Mouse (Mus musculus) bone marrow, adult 2 months (tissue): ENCODE data around the gene Clcn6. TPM values are rescaled to one million over a fixed set of nuclear protein-coding genes. Genes with fewer than 3 reads are reported as not detected.
"Not testable (repeated sequence)": the region's sequence is repeated elsewhere in the genome, so short reads cannot be mapped to it uniquely, and the experiment has no call there.

Experiments used
- H3K27ac ChIP-seq: fragments of 200-500 bp; 2 replicates; pipeline ENCODE4 v1.5.1; 2012; ENCODE audit warnings: low read depth, mild to moderate bottlenecking, control low read depth, inconsistent platforms, low read length; ENCODE audit not compliant: control insufficient read depth, poor library complexity, insufficient read depth
- H3K4me1 ChIP-seq: fragments of 200-500 bp; 2 replicates; pipeline ENCODE4 v1.6.1; 2011; ENCODE audit warnings: low read length; ENCODE audit not compliant: control insufficient read depth, insufficient read depth
- H3K4me3 ChIP-seq: fragments of 200-500 bp; replicated peaks from 2 replicates; pipeline ENCODE3; 2011; ENCODE audit warnings: mild to moderate bottlenecking, low read depth, low read length, control low read depth; ENCODE audit not compliant: control insufficient read depth
- CTCF ChIP-seq: fragments of 200-500 bp; IDR thresholded peaks from 2 replicates; pipeline ENCODE4 v1.5.1; 2011; ENCODE audit warnings: low read length, control low read depth; ENCODE audit not compliant: control insufficient read depth, insufficient read depth
- POLR2A ChIP-seq: fragments of 200-500 bp; IDR thresholded peaks from 2 replicates; pipeline ENCODE4 v1.6.1; 2011; ENCODE audit warnings: low read depth, mild to moderate bottlenecking, control low read depth, low read length, borderline replicate concordance; ENCODE audit not compliant: control insufficient read depth
- WGBS: fragments of 180-500 bp; shearing (Covaris S2); methylation state at CpG from one replicate; pipeline ENCODE4 v1.1.7; 2018; 5-methylcytosine and 5-hydroxymethylcytosine counted together
- polyA plus RNA-seq: library from polyadenylated mRNA; stranded (reverse); fragments of >200 nt; gene quantifications from 2 replicates; pipeline ENCODE4 v1.2.4, GENCODE M21; 2011; ENCODE audit warnings: low replicate concordance; ENCODE audit not compliant: missing spikeins, insufficient read depth, insufficient read length

Gene Clcn6
- polyA plus RNA-seq, 1 experiment, result 6.8 TPM

DNA sequence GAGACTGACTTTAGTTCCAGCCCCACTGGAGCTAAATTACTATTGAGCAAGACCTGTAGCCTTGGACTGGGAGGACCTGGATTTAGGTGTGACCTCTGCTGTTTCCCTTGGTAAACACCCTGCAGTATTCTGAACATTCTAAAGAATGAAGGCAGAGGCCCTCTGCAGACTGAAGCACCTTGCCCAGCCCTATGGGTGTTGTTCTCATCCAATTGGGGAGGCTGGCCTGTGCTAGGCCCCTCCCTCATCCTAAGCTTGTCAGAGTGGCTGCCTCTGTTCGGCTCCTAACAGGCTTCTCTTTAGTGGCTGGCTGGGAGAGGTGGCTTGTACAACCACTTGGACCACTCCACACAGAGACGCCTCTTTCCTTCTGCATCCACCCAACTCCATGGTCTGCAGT lies 14.4 kb upstream of the Clcn6 start:
- WGBS, result 88% methylated on average over 2 of the region's 2 CpGs
- H3K27ac ChIP-seq, result no peak overlapping the region
- no peaks in the 10 kb centered on the region for H3K4me1 ChIP-seq
- TF ChIP-seq CTCF, result no peak
- no peak for TF ChIP-seq POLR2A
- H3K4me3 ChIP-seq, result no peak overlapping the region

- 92% methylated on average over 11 of the region's 11 CpGs for WGBS
- H3K4me3 ChIP-seq, result no peak overlapping the region
- TF ChIP-seq POLR2A (no peak), CTCF (no peak)
Observed at GRCm38 (mm10) chr4:148051886-148052285, 13.3 kb upstream of the Clcn6 start.

DNA sequence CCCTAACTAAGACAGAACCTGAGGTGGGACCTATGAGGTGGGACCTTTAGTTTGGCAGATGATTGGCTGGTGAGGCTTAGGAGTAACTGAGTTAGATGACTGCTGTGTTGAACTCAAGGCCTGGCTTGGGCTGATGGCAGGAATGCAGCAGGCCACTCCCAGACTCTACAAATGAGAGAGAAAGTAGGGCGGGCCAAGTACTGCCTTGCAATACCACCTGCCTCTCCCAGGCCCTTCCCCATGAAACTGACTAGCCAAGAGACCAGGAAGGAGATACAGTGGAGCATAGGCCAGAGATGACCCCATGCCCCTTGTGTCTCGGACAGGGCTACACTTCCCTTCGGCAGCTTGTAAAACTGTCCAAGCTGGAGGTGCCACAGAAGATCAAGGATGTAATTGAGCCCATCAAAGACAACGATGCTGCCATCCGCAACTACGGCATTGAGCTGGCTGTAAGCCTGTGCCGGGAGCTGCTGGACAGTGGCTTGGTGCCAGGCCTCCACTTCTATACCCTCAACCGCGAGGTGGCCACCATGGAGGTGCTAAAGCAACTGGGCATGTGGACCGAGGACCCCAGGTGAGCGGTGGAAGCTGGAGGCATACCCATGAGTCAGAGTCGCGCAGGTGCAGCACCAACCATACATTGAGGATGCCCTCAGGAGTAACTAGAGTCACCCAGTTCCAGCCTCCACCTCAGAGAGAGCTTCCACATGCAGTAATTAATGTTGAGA lies 12.6 kb upstream of the Clcn6 start:
- 96% methylated on average over 13 of the region's 13 CpGs for WGBS
- Histone ChIP-seq H3K27ac (no peak overlapping the region), H3K4me3 (no peak overlapping the region), H3K4me1 (no peaks in the 10 kb centered on the region)
- TF ChIP-seq POLR2A, result no peak
- no peak for TF ChIP-seq CTCF

More at GRCm38 (mm10) chr4:148051886-148052285, 13.3 kb upstream of the Clcn6 start:
- Histone ChIP-seq H3K27ac (no peak overlapping the region), H3K4me1 (no peaks in the 10 kb centered on the region)

- WGBS, result 92% methylated on average over 3 of the region's 3 CpGs
- H3K4me3 ChIP-seq, H3K27ac ChIP-seq, H3K4me1 ChIP-seq: not testable (repeated sequence)
Observed at GRCm38 (mm10) chr4:148050396-148050914, 11.8 kb upstream of the Clcn6 start.

- Histone ChIP-seq H3K4me1 (no peaks in the 10 kb centered on the region), H3K27ac (peak overlapping the region; percentile 50; the same call in 1 of the 2 replicates), H3K4me3 (no peak overlapping the region)
- WGBS, result 43% methylated on average over 4 of the region's 4 CpGs
- TF ChIP-seq POLR2A, result no peak
Observed at GRCm38 (mm10) chr4:148046450-148047031, 7.9 kb upstream of the Clcn6 start.

DNA sequence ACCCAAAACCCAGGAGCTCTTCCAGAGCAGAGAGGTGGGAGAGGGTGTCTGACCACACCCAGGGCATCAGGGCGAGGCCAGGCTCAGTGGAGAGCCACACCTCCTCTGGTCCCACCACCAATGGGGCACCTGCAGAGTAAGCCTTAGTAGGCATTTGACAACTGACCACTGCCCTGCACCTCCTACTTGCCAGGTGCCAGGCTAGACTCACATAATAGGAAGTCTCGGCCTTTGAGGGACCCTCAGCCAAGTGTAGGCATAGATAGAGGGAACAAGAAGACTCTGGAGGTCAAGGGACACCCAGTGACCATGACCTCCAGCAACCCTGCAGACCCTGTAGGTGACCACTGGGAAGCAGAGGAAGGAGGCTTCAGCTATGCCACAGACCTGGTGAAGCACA lies 5.5 kb upstream of the Clcn6 start:
- 72% methylated on average over 2 of the region's 2 CpGs for WGBS
- peaks cover 3% of the 10 kb centered on the region; the same call in 1 of the 2 replicates for H3K4me1 ChIP-seq

GRCm38 (mm10) chr4:148043327-148043726 lies 4.7 kb upstream of the Clcn6 start:
- not testable (repeated sequence) for H3K27ac ChIP-seq, H3K4me1 ChIP-seq, H3K4me3 ChIP-seq
- 86% methylated on average over 7 of the region's 8 CpGs for WGBS

More for the DNA sequence above, 5.5 kb upstream of the Clcn6 start:
- Histone ChIP-seq H3K27ac (no peak overlapping the region), H3K4me3 (no peak overlapping the region)
- TF ChIP-seq POLR2A, result no peak

DNA sequence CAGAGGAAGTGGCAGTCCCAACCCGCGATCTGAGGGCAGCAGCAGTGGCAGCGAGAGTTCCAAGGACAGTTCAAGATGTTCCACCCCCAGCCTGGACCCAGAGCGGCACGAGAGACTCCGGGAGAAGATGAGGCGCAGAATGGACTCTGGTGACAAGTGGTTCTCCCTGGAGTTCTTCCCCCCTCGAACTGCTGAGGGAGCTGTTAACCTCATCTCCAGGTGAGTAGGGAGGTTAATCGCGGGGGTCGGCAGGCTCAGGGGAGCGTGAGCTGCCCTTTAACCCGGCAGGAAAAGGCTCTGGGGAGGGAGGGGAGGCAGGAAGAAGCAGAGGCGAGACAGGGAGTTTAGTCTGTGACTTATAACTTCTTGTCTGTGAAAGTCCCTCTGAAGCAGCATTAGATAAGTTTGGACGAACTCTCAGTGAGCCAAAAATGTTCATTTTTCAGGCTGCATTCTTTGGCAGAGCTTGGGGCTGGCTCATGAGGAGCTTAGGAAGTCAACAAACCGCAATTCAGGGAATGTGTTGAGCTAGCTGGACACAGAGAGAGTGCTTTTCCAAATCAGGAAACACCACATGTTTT lies 3.1 kb upstream of the Clcn6 start:
- TF ChIP-seq POLR2A (0 out of 2 replicates have a peak, but pooled peaks have one; percentile 18), CTCF (no peak)
- Histone ChIP-seq H3K27ac (0 out of 2 replicates have a peak overlapping the region, but pooled peaks have one; percentile 2), H3K4me3 (peak overlapping the region; percentile 40), H3K4me1 (peaks cover 3% of the 10 kb centered on the region; the same call in 1 of the 2 replicates)
- 5% methylated on average over 16 of the region's 16 CpGs for WGBS
